Comparison of ENCODE assay signal across 23 mouse cellular contexts in the genomic region with DNA sequence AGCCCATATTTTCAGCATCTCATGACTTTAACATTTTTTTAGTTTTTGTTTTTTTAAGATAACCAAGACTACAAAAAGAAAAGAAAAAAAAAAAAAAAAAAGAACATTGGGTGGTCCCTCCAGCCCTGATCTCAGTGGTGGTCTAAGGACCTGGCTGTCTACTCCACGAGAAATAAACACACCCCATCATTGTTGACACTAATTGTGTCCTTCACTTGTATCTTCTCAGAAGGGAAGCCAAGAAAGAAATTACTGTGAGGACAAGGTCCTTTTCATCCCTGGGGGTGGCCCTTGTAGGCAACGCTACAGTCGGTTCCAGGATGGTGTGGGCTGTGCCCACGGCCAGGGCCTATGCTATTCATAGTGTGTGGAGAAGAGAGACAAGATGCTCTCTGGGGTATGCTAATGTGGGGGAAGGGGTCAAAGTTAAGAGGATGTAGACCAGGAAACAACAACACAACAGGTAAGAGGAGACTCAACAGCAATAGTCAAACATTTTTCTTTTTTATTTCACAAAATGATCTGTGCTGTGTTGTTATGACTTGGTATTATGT. TPM values are rescaled to one million over a fixed set of nuclear protein-coding genes. Genes with fewer than 3 reads are reported as not detected.
"Had no signal": no experiment of that assay in that cellular context is flagged by ENCODE, and none has a peak within 500 bp of the region (broad histone marks: within the 10 kb centered on the region; RNA-seq: fewer than 3 reads in every experiment).

No protein-coding gene starts in this region.

- DNase-seq: lung, adult 2 months; midbrain, embryonic 14.5 days; retina, postnatal 1 day; right cerebral cortex, adult 18-20 months; right cerebral cortex, postnatal 25 days; right cerebral cortex, postnatal 4 days; spleen, adult 18-20 months; thymus, adult 18-20 months; thymus, postnatal 14 days; thymus, postnatal 36 days had no signal

- ATAC-seq: liver, embryonic 12.5 days; midbrain, embryonic 16.5 days had no signal

- H3K36me3 ChIP-seq: limb, embryonic 13.5 days; limb, embryonic 15.5 days; liver, embryonic 12.5 days; midbrain, embryonic 10.5 days; neural tube, embryonic 13.5 days; neural tube, embryonic 15.5 days had no signal

- H3K4me3 ChIP-seq: limb, embryonic 13.5 days; limb, embryonic 15.5 days; liver, embryonic 12.5 days; midbrain, embryonic 10.5 days; myocyte; neural tube, embryonic 13.5 days; neural tube, embryonic 15.5 days had no signal

- H3K4me2 ChIP-seq: limb, embryonic 13.5 days; limb, embryonic 15.5 days; liver, embryonic 12.5 days; neural tube, embryonic 13.5 days; neural tube, embryonic 15.5 days had no signal

- H3K9ac ChIP-seq: limb, embryonic 13.5 days; limb, embryonic 15.5 days; liver, embryonic 12.5 days; liver, embryonic 14.5 days; neural tube, embryonic 13.5 days; neural tube, embryonic 15.5 days had no signal

- H3K9me3 ChIP-seq: limb, embryonic 13.5 days; limb, embryonic 15.5 days; liver, embryonic 12.5 days; midbrain, embryonic 10.5 days; neural tube, embryonic 13.5 days; neural tube, embryonic 15.5 days had no signal

- H3K27ac ChIP-seq: limb, embryonic 13.5 days; limb, embryonic 15.5 days; liver, embryonic 12.5 days; liver, embryonic 14.5 days; midbrain, embryonic 10.5 days; neural tube, embryonic 13.5 days; neural tube, embryonic 15.5 days had no signal

- H3K27me3 ChIP-seq: limb, embryonic 13.5 days; limb, embryonic 15.5 days; liver, embryonic 12.5 days; neural tube, embryonic 13.5 days; neural tube, embryonic 15.5 days had no signal

- H3K4me1 ChIP-seq: limb, embryonic 13.5 days; limb, embryonic 15.5 days; liver, embryonic 12.5 days; midbrain, embryonic 10.5 days; neural tube, embryonic 13.5 days; neural tube, embryonic 15.5 days had no signal

RNA-seq across cellular contexts. Expression of gene Ibsp, which starts 37.0 kb away (rescaled TPM):
- polyA plus RNA-seq: liver, adult 2 months; liver, embryonic 12.5 days; liver, embryonic 16.5 days; lung, adult 2 months; midbrain, embryonic 14.5 days; neural tube, embryonic 11.5 days; small intestine, adult 2 months had no signal

RNA-seq across cellular contexts. Expression of gene Dmp1, which starts 59.6 kb away (rescaled TPM):
- polyA plus RNA-seq: liver, adult 2 months; liver, embryonic 12.5 days; liver, embryonic 14.5 days; liver, embryonic 16.5 days; lung, adult 2 months had no signal
